Mouse (Mus musculus) ES-E14 (cell line): ENCODE data around the gene Dpysl4. TPM values are rescaled to one million over a fixed set of nuclear protein-coding genes. Genes with fewer than 3 reads are reported as not detected.

Experiments
- DNase-seq: peaks from one replicate; pipeline ENCODE4 v3.0.0-alpha.2; 2013; ENCODE audit warnings: low read depth, low spot score
- H3K27ac ChIP-seq: 2 replicates; pipeline ENCODE4 v1.5.1; 2012; ENCODE audit warnings: low read depth, mild to moderate bottlenecking, low read length, moderate library complexity, mixed read lengths; ENCODE audit not compliant: poor library complexity, insufficient read depth, severe bottlenecking
- H3K36me3 ChIP-seq: 2 replicates; pipeline ENCODE4 v1.6.1; 2012; ENCODE audit warnings: mild to moderate bottlenecking, low read length, moderate library complexity, mixed read lengths; ENCODE audit not compliant: control insufficient read depth, poor library complexity, insufficient read depth, severe bottlenecking
- H3K4me1 ChIP-seq, 2 experiments: fragments of 150-350 bp in 1 of 2; sonication (generic) in 1 of 2; 2 replicates each; pipeline ENCODE4 v1.6.1; 2012; ENCODE audit warnings: low read length in 2 of 2, mild to moderate bottlenecking in 1 of 2, mixed read lengths in 1 of 2; ENCODE audit not compliant: control insufficient read depth in 2 of 2, insufficient read depth in 2 of 2, poor library complexity in 1 of 2
- H3K4me3 ChIP-seq, 2 experiments: fragments of 150-350 bp in 1 of 2; sonication (generic) in 1 of 2; 2 replicates each; pipeline ENCODE4 v1.5.1; 2012; ENCODE audit warnings: low read length in 2 of 2, low read depth in 1 of 2, mild to moderate bottlenecking in 1 of 2, mixed read lengths in 1 of 2; ENCODE audit not compliant: insufficient read depth in 1 of 2, poor library complexity in 1 of 2, severe bottlenecking in 1 of 2
- H3K9ac ChIP-seq: 2 replicates; pipeline ENCODE4 v1.6.1; 2012; ENCODE audit warnings: low read depth, mild to moderate bottlenecking, low read length, mixed read lengths; ENCODE audit not compliant: poor library complexity, insufficient read depth, severe bottlenecking
- H3K9me3 ChIP-seq: fragments of 150-350 bp; sonication (generic); 2 replicates; pipeline ENCODE4 v1.6.1; 2012; ENCODE audit warnings: low read depth, mild to moderate bottlenecking, low read length; ENCODE audit not compliant: control insufficient read depth, insufficient read depth
- CHD2 ChIP-seq: IDR thresholded peaks from 2 replicates; pipeline ENCODE4 v1.6.1; 2014; ENCODE audit warnings: mild to moderate bottlenecking, low read depth, low read length, inconsistent platforms
- HCFC1 ChIP-seq: IDR thresholded peaks from 2 replicates; pipeline ENCODE4 v1.6.1; 2012; ENCODE audit warnings: low read length, inconsistent platforms, borderline replicate concordance; ENCODE audit not compliant: insufficient read depth
- MAFK ChIP-seq: IDR thresholded peaks from 2 replicates; pipeline ENCODE4 v1.6.1; 2014; ENCODE audit warnings: mild to moderate bottlenecking, low read depth, low read length, inconsistent platforms; ENCODE audit not compliant: insufficient read depth
- ZC3H11A ChIP-seq: IDR thresholded peaks from 2 replicates; pipeline ENCODE4 v1.6.1; 2012; ENCODE audit warnings: low read depth, mild to moderate bottlenecking, inconsistent platforms, low read length, borderline replicate concordance
- ZNF384 ChIP-seq: IDR thresholded peaks from 2 replicates; pipeline ENCODE4 v1.6.1; 2012; ENCODE audit warnings: low read depth, low read length, inconsistent platforms
- in situ Hi-C, 2 experiments: fragments of 600-800 bp; cut with MboI; formaldehyde crosslinking; loops; one replicate each; pipeline ENCODE4 v1.15.1; 2025; ENCODE audit warnings: low sequenced_read_pairs in 2 of 2, inconsistent platforms in 1 of 2; ENCODE audit not compliant: unreplicated experiment in 2 of 2
- total RNA-seq: library from RNA; depleted of rRNA; stranded (reverse); fragments of 300-350 nt; gene quantifications from 2 replicates; pipeline ENCODE4 v1.2.3, GENCODE M21; 2012

The Dpysl4 gene
- total RNA-seq, 1 experiment = 4.5 TPM

DNA sequence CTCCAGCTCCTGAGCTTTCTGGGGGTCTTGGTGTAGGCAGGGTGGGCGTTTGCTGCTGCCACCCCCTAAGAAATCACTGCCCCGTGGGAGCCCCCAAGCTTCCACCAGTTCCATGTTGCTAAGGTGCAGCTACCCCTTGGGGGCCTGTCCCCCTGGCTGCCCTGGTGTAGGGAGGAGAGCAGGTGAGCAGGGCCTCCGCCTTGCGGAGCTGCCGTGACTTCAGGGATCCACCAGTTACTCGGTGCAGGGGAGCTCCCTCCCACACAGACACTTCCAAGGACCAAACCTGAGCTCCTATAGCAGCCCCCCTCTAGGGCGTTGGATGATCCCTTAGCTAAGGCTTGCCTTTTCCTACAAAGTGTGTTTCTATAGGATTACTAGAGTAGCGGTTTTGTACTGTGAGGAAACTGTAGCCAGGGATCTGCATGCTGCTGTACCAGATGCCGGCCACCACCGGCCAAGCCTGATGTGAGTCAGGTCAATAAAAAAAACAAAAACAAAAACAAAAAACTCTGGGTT, 15.5 kb downstream of the Dpysl4 start:
- in situ Hi-C loops = no loop called here
- TF ChIP-seq HCFC1 = no peak
- TF ChIP-seq ZNF384 = no peak
- no peak for TF ChIP-seq ZC3H11A
- TF ChIP-seq CHD2 = no peak
- TF ChIP-seq MAFK = no peak
- no peak overlapping the region for H3K9ac ChIP-seq
- no peaks in the 10 kb centered on the region for H3K9me3 ChIP-seq
- H3K27ac ChIP-seq = no peak overlapping the region
- H3K4me3 ChIP-seq = no peak overlapping the region
- no peaks in the 10 kb centered on the region for H3K36me3 ChIP-seq
- H3K4me1 ChIP-seq = no peaks in the 10 kb centered on the region
- no peak for DNase-seq

DNA sequence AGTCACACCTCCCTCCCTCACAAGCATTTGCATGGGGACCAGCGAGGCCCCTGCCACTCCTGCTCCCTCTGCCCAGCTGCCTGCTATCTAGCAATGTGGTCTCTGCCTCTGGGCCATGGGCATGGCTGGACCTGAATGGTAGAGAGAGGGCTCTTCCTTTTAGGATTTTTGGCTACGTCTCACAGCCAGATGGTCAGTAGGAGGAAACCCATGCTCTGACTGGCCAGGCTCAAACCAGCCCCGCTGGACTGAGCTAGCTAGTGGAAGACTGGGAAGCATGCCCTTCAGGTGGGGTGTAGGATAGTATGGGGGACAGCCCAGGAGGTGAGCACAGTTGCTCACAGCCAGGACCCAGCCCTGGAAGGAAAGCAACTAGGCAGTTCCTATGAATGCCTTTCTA, 16.0 kb downstream of the Dpysl4 start:
- no peak for DNase-seq
- Histone ChIP-seq H3K36me3 (no peaks in the 10 kb centered on the region), H3K4me1 (no peaks in the 10 kb centered on the region), H3K9me3 (no peaks in the 10 kb centered on the region), H3K9ac (no peak overlapping the region), H3K27ac (no peak overlapping the region), H3K4me3 (no peak overlapping the region)
- no peak for TF ChIP-seq ZNF384
- no peak for TF ChIP-seq MAFK
- no peak for TF ChIP-seq CHD2
- no peak for TF ChIP-seq HCFC1
- no peak for TF ChIP-seq ZC3H11A
- in situ Hi-C loops = no loop called here

DNA sequence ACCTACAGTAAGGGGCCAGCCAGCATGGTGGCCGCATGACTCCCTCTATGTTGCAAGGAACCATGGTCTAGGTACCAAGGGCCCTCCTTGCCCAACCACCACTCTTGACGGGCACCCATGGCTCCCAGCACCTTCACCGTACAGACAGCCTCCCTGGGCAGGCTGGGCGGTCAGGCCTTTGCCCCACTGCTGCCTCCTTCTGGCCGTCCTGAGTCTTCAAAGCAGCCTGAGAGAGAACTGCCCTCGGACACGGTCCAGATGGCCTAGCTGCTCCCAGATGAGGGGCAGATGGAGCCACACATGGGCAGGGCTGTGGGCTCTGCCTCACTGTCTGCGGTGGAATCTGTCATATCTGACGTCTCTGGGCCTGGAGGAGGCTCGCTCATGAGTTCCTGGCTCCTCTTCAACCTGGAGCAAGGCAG, 18.2 kb downstream of the Dpysl4 start:
- Histone ChIP-seq H3K9ac (no peak overlapping the region), H3K4me3 (no peak overlapping the region), H3K9me3 (no peaks in the 10 kb centered on the region), H3K36me3 (no peaks in the 10 kb centered on the region), H3K4me1 (no peaks in the 10 kb centered on the region), H3K27ac (no peak overlapping the region)
- no peak for DNase-seq
- TF ChIP-seq MAFK (no peak), HCFC1 (no peak)
- in situ Hi-C loops = no loop called here

DNA sequence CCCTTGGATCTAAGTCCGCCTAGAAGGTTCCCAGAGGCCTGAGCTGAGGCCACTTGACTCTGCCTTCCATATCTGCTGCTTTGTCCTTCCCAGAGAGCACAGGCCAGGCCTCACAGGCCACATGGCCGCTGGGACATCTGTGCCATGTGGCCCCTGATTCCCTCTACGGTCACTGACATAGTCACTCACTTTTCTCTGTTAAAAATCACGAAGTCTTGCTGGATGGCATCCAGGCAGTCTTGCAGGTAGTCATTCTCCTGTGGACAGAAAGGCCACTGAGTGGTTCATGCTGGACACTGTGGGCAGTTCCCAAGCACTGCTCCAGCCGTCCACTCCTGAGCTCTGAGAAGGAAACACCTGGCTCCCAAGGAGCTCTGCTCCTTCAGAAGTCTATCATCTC, 19.3 kb downstream of the Dpysl4 start:
- H3K36me3 ChIP-seq = no peaks in the 10 kb centered on the region
- no peak overlapping the region for H3K4me3 ChIP-seq
- no peak for TF ChIP-seq CHD2
- no peak for TF ChIP-seq HCFC1
- TF ChIP-seq ZC3H11A = no peak
- TF ChIP-seq ZNF384 = no peak
- TF ChIP-seq MAFK = no peak
- in situ Hi-C loops = no loop called here
- no peak overlapping the region for H3K27ac ChIP-seq
- no peaks in the 10 kb centered on the region for H3K9me3 ChIP-seq
- no peak for DNase-seq
- H3K4me1 ChIP-seq = no peaks in the 10 kb centered on the region
- no peak overlapping the region for H3K9ac ChIP-seq

DNA sequence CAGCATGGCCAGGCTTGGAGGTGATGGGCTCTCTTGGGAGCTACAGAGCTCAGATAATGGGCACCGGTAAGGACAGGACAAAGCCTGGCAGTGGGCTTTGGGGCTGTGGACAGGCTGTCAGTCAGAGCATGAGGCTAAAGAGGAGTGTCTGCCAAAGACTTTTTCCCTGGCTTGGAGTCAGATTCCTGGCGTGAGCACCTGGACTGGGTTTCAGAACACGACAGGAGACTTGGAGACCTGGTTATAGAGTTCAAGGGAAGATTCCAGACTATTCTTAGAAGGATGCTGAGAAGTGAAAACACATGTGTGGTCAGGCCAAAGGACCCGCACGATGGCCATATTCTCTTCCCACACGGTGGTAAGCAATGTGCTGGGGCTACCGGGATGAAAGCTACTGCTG, 19.9 kb downstream of the Dpysl4 start:
- H3K36me3 ChIP-seq = no peaks in the 10 kb centered on the region
- no peak overlapping the region for H3K4me3 ChIP-seq
- H3K9ac ChIP-seq = no peak overlapping the region
- H3K4me1 ChIP-seq = no peaks in the 10 kb centered on the region
- in situ Hi-C loops = no loop called here
- TF ChIP-seq ZC3H11A (no peak), CHD2 (no peak), ZNF384 (no peak), HCFC1 (no peak), MAFK (no peak)
- no peaks in the 10 kb centered on the region for H3K9me3 ChIP-seq
- DNase-seq = no peak
- H3K27ac ChIP-seq = no peak overlapping the region
